Mouse (Mus musculus) spleen, adult 2 months (tissue): ENCODE measurements around the gene Slc5a3. TPM values are rescaled to one million over a fixed set of nuclear protein-coding genes. Genes with fewer than 3 reads are reported as not detected.
A peak's percentile ranks its signal among the peaks of the same experiment; 100 is the strongest.

Experiments used
- DNase-seq, 2 experiments: peaks; one replicate each; pipeline versions ENCODE4 v3.0.0 to v3.0.0-alpha.2; 2012 to 2021; ENCODE audit warnings: low spot score in 2 of 2, low read depth in 1 of 2
- H3K27ac ChIP-seq: fragments of 200-500 bp; 2 replicates; pipeline ENCODE4 v1.5.1; 2012; ENCODE audit warnings: low read length, inconsistent platforms; ENCODE audit not compliant: insufficient read depth
- H3K27me3 ChIP-seq: fragments of 200-500 bp; 2 replicates; pipeline ENCODE4 v1.6.1; 2012; ENCODE audit warnings: mild to moderate bottlenecking, moderate library complexity, low read length, inconsistent platforms; ENCODE audit not compliant: control insufficient read depth, insufficient read depth
- H3K36me3 ChIP-seq: fragments of 200-500 bp; 2 replicates; pipeline ENCODE4 v1.6.1; 2012; ENCODE audit warnings: mild to moderate bottlenecking, low read length, inconsistent platforms; ENCODE audit not compliant: control insufficient read depth, insufficient read depth
- H3K4me1 ChIP-seq: fragments of 200-500 bp; 2 replicates; pipeline ENCODE4 v1.6.1; 2011; ENCODE audit warnings: inconsistent platforms; ENCODE audit not compliant: control insufficient read depth, insufficient read depth, insufficient read length
- H3K4me3 ChIP-seq: fragments of 200-500 bp; 2 replicates; pipeline ENCODE4 v1.5.1; 2011; ENCODE audit warnings: mild to moderate bottlenecking, inconsistent platforms; ENCODE audit not compliant: insufficient read depth, insufficient read length; ENCODE audit errors: extremely low read depth
- CTCF ChIP-seq: fragments of 200-500 bp; IDR thresholded peaks from 2 replicates; pipeline ENCODE4 v1.5.1; 2011; ENCODE audit warnings: mild to moderate bottlenecking, inconsistent platforms; ENCODE audit not compliant: insufficient read depth, insufficient read length, insufficient replicate concordance; ENCODE audit errors: extremely low read depth
- POLR2A ChIP-seq: fragments of 200-500 bp; IDR thresholded peaks from 2 replicates; pipeline ENCODE4 v1.6.1; 2011; ENCODE audit warnings: low read depth, low read length, inconsistent platforms
- WGBS: fragments of 180-500 bp; shearing (Covaris S2); methylation state at CpG from one replicate; pipeline ENCODE4 v1.1.7; 2018; 5-methylcytosine and 5-hydroxymethylcytosine counted together
- polyA plus RNA-seq: library from polyadenylated mRNA; depleted of rRNA; stranded (reverse); fragments of >200 nt; gene quantifications from 2 replicates; pipeline ENCODE4 v1.2.3, GENCODE M21; 2012

Gene Slc5a3
- polyA plus RNA-seq, 1 experiment: 0.74 TPM

DNA sequence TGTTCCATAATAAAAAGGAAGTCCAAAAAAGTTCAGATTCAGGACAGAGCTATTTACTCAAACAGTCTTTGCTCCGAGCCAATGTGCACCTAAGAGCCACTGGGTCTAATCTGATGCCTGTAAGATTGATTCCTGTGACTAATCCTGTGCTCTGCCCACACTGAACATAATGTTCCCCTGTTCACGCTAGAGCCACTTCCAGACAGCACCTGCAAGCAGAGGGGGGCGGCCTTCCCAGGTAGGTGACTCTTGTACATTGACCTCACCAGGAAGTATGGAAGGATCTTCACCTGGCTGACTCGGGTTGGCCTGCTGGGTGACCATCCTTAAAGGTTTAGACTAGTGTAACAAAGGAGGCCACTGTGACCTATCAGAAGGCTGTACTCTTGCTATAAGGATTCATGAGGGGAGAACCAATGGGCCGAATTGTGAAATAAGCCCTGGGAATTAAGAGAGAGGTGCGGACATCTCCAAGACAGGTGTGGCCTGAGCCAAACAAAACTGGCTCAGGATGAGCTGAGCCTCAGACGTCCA lies 6.3 kb upstream of the Slc5a3 start:
- no peak overlapping the region for H3K4me3 ChIP-seq
- H3K4me1 ChIP-seq: no peaks in the 10 kb centered on the region
- no peak overlapping the region for H3K27ac ChIP-seq
- H3K27me3 ChIP-seq: no peaks in the 10 kb centered on the region
- 90% methylated on average over 7 of the region's 7 CpGs for WGBS
- no peak for DNase-seq
- no peaks in the 10 kb centered on the region for H3K36me3 ChIP-seq
- no peak for TF ChIP-seq CTCF

- Histone ChIP-seq H3K4me3 (no peak overlapping the region), H3K27ac (no peak overlapping the region), H3K36me3 (no peaks in the 10 kb centered on the region), H3K4me1 (no peaks in the 10 kb centered on the region), H3K27me3 (no peaks in the 10 kb centered on the region)
- WGBS: 90% methylated on average over 10 of the region's 10 CpGs
- no peak for DNase-seq
- TF ChIP-seq POLR2A (no peak), CTCF (no peak)
These were observed 5.6 kb upstream of the Slc5a3 start for GRCm38 (mm10) chr16:92052569-92052968.

GRCm38 (mm10) chr16:92056711-92057110 lies 1.4 kb upstream of the Slc5a3 start:
- DNase-seq: no peak
- no peak overlapping the region for H3K4me3 ChIP-seq
- H3K36me3 ChIP-seq: no peaks in the 10 kb centered on the region
- H3K27me3 ChIP-seq: no peaks in the 10 kb centered on the region
- TF ChIP-seq CTCF (no peak), POLR2A (no peak)
- H3K27ac ChIP-seq: no peak overlapping the region
- WGBS: 77% methylated on average over 2 of the region's 2 CpGs
- peaks cover 10% of the 10 kb centered on the region; the same call in 1 of the 2 replicates for H3K4me1 ChIP-seq

DNA sequence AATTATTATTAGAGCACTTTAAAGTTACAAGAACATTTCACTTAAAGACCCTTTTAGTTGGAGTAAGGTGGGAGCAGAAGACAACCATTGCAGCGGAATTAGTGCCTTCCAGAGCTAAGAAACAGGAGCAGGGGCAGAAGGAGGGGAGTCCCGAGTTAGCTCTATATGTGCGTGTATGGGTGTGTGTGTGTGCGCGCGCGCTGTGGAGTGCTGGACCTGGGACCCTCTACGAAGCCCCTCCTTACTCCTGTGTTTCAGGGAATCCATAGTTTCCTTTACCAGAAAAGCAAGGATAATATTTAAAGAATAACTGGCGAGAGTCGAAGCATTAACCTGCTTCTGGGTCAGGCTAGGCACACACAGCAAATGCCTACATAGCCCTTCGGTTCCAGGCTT lies 668 bp upstream of the Slc5a3 start:
- 10% methylated on average over 11 of the region's 11 CpGs for WGBS
- Histone ChIP-seq H3K36me3 (no peaks in the 10 kb centered on the region), H3K4me1 (peaks cover 10% of the 10 kb centered on the region; the same call in 1 of the 2 replicates), H3K4me3 (peak overlapping the region; percentile 97), H3K27ac (peak overlapping the region; percentile 90; the same call in 1 of the 2 replicates), H3K27me3 (no peaks in the 10 kb centered on the region)
- TF ChIP-seq CTCF: no peak
- no peak for TF ChIP-seq POLR2A
- DNase-seq: no peak

DNA sequence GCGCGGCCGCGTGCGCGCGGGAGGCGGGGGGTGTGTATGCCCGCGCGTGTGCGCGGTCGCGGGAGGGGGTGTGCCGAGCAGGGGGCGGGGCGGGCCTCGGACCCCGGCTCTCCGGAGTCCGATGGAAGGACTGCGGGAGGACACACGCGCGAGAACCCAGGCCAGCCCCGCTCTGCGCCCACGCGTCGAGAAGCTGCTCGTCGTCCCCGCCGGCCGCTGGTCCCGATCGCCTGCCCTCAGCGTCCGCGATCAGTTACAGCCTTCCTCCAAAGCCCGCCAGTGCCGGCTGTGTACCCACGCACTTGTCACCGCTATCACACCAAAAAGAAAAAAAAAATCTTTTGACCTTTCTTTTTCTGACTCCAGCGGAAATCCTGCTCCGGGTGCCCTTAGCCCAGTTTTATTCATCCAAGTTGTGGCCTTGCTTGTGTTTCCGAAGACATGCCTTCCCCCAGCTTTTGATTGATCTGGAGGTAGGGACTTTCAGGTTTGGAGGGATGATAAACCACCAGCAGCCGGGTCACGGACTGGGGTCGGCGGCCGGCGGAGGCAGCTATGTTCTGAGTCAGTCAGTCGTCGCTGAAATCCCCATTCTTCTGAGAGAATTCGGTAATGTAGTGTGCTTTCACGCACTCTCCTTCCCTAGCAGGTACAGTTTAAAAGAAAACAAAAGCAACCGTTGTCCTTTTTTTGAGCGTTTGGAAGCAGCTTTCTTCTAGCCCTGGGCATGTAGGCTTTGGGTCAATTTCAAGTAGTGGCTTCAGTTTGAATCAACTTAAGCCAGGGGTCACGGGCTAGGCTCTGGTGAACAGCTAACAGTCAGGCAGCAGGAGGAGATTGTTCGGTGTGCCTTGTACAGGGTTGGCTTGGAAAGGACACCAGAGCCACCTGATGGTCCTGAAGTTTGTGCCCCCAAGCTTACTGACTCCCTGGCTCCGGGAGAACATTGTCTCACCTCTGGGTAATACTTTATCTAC lies 810 bp downstream of the Slc5a3 start:
- no peaks in the 10 kb centered on the region for H3K36me3 ChIP-seq
- WGBS: 3% methylated on average over 63 of the region's 63 CpGs
- DNase-seq: no peak
- H3K27ac ChIP-seq: no peak overlapping the region
- peak overlapping the region; percentile 97 for H3K4me3 ChIP-seq
- H3K4me1 ChIP-seq: peaks cover 10% of the 10 kb centered on the region; the same call in 1 of the 2 replicates
- no peaks in the 10 kb centered on the region for H3K27me3 ChIP-seq
- TF ChIP-seq CTCF (no peak), POLR2A (no peak)

DNA sequence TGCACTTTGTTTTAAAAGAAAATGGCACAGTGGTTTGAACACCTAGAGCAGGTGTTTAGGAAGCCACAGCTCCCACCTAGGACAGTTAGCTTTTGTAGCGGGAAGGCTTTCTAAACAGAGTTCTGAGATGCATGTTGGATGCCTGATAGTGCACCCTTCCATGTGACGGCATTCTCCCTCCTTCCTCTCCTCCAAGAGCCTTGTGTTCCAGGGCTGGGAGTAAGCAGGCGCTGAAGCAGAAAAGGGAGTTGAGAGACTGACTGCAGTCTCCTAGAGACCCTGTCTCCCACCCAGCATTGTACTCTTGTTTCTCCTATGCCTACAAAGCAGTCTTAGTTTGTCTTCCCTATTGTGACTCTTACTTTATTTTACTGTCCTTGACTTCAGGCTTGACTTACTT lies 2.1 kb downstream of the Slc5a3 start:
- Histone ChIP-seq H3K36me3 (no peaks in the 10 kb centered on the region), H3K4me3 (no peak overlapping the region), H3K4me1 (peaks cover 10% of the 10 kb centered on the region; the same call in 1 of the 2 replicates), H3K27me3 (no peaks in the 10 kb centered on the region), H3K27ac (no peak overlapping the region)
- 85% methylated on average over 3 of the region's 3 CpGs for WGBS
- TF ChIP-seq POLR2A (no peak), CTCF (no peak)
- no peak for DNase-seq

DNA sequence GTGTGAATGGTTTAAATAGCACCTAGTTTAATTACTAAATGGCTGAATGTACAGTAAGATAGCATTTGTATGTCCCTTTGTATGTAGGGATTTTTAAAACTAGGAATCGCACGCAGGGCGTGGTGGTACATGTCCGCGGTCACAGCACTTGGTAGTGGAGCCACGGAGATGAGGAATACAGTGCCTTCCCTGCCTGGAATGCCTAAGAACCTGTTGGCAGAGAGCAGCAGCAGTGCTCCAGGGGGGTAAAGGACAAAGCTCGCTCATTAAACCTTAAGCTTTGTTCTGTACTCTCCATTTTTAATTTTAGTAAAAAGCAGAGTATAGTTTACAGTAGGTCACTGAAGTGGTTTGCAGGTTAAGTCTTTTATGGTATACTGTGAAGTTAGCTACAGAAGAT lies 3.5 kb downstream of the Slc5a3 start:
- H3K27ac ChIP-seq: no peak overlapping the region
- peaks cover 10% of the 10 kb centered on the region; the same call in 1 of the 2 replicates for H3K4me1 ChIP-seq
- 95% methylated on average over 7 of the region's 7 CpGs for WGBS
- no peak overlapping the region for H3K4me3 ChIP-seq
- DNase-seq: no peak
- H3K36me3 ChIP-seq: no peaks in the 10 kb centered on the region
- no peak for TF ChIP-seq POLR2A
- no peaks in the 10 kb centered on the region for H3K27me3 ChIP-seq
